Mouse (Mus musculus) testis, adult 2 months (tissue): ENCODE measurements around the gene Cdca8. TPM values are rescaled to one million over a fixed set of nuclear protein-coding genes. Genes with fewer than 3 reads are reported as not detected.

Experiments used
- H3K27ac ChIP-seq: fragments of 200-500 bp; 2 replicates; pipeline ENCODE4 v1.5.1; 2012; ENCODE audit warnings: low read depth, low read length; ENCODE audit not compliant: control insufficient read depth, insufficient read depth
- H3K27me3 ChIP-seq: fragments of 200-500 bp; 2 replicates; pipeline ENCODE4 v1.6.1; 2012; ENCODE audit warnings: mild to moderate bottlenecking, low read length, moderate library complexity; ENCODE audit not compliant: control insufficient read depth, insufficient read depth
- H3K36me3 ChIP-seq: fragments of 200-500 bp; 2 replicates; pipeline ENCODE4 v1.6.1; 2012; ENCODE audit warnings: mild to moderate bottlenecking, low read length; ENCODE audit not compliant: control insufficient read depth, insufficient read depth
- H3K4me1 ChIP-seq: fragments of 200-500 bp; 2 replicates; pipeline ENCODE4 v1.6.1; 2012; ENCODE audit warnings: low read length; ENCODE audit not compliant: control insufficient read depth, insufficient read depth
- H3K4me3 ChIP-seq: fragments of 200-500 bp; 2 replicates; pipeline ENCODE4 v1.5.1; 2012; ENCODE audit warnings: low read depth, mild to moderate bottlenecking, low read length, moderate library complexity, mixed read lengths; ENCODE audit not compliant: control insufficient read depth
- CTCF ChIP-seq: fragments of 200-500 bp; IDR thresholded peaks from 2 replicates; pipeline ENCODE4 v1.5.1; 2012; ENCODE audit warnings: low read depth, mild to moderate bottlenecking, inconsistent platforms, low read length, moderate library complexity; ENCODE audit not compliant: control insufficient read depth, insufficient read depth, insufficient replicate concordance
- POLR2A ChIP-seq: fragments of 200-500 bp; IDR thresholded peaks from 2 replicates; pipeline ENCODE4 v1.6.1; 2012; ENCODE audit warnings: low read depth, mild to moderate bottlenecking, inconsistent platforms, low read length, moderate library complexity; ENCODE audit not compliant: control insufficient read depth
- polyA plus RNA-seq: library from polyadenylated mRNA; depleted of rRNA; stranded (reverse); fragments of >200 nt; gene quantifications from 2 replicates; pipeline ENCODE4 v1.2.3, GENCODE M21; 2012

Gene Cdca8
- polyA plus RNA-seq, 1 experiment: 45.5 TPM

GRCm38 (mm10) chr4:124905971-124906822 lies 32.9 kb downstream of the Cdca8 start:
- Histone ChIP-seq H3K36me3 (no peaks in the 10 kb centered on the region), H3K27ac (no peak overlapping the region), H3K4me1 (peaks cover 11% of the 10 kb centered on the region), H3K27me3 (no peaks in the 10 kb centered on the region), H3K4me3 (no peak overlapping the region)
- TF ChIP-seq POLR2A (no peak), CTCF (no peak)

- TF ChIP-seq POLR2A: no peak
- no peak for TF ChIP-seq CTCF
- no peak overlapping the region for H3K27ac ChIP-seq
Observed at GRCm38 (mm10) chr4:124905417-124905816, 33.7 kb downstream of the Cdca8 start.

GRCm38 (mm10) chr4:124899906-124900305 lies 39.2 kb downstream of the Cdca8 start:
- H3K4me3 ChIP-seq: no peak overlapping the region
- H3K4me1 ChIP-seq: peaks cover 10% of the 10 kb centered on the region
- TF ChIP-seq CTCF: no peak
- TF ChIP-seq POLR2A: no peak
- no peaks in the 10 kb centered on the region for H3K36me3 ChIP-seq
- H3K27ac ChIP-seq: no peak overlapping the region
- no peaks in the 10 kb centered on the region for H3K27me3 ChIP-seq

More at GRCm38 (mm10) chr4:124905417-124905816, 33.7 kb downstream of the Cdca8 start:
- Histone ChIP-seq H3K4me3 (no peak overlapping the region), H3K4me1 (peaks cover 11% of the 10 kb centered on the region), H3K36me3 (no peaks in the 10 kb centered on the region), H3K27me3 (no peaks in the 10 kb centered on the region)

- Histone ChIP-seq H3K4me3 (no peak overlapping the region), H3K36me3 (no peaks in the 10 kb centered on the region), H3K27me3 (no peaks in the 10 kb centered on the region), H3K4me1 (peaks cover 11% of the 10 kb centered on the region), H3K27ac (no peak overlapping the region)
- no peak for TF ChIP-seq CTCF
- TF ChIP-seq POLR2A: no peak
Observed at GRCm38 (mm10) chr4:124898428-124898827, 40.7 kb downstream of the Cdca8 start.

- Histone ChIP-seq H3K4me3 (peak overlapping the region; percentile 51), H3K27ac (no peak overlapping the region), H3K4me1 (peaks cover 10% of the 10 kb centered on the region), H3K36me3 (no peaks in the 10 kb centered on the region), H3K27me3 (no peaks in the 10 kb centered on the region)
- TF ChIP-seq POLR2A (no peak), CTCF (no peak)
Observed at GRCm38 (mm10) chr4:124894508-124895428, 44.3 kb downstream of the Cdca8 start.

- H3K36me3 ChIP-seq: no peaks in the 10 kb centered on the region
- no peak overlapping the region for H3K27ac ChIP-seq
- H3K27me3 ChIP-seq: no peaks in the 10 kb centered on the region
- TF ChIP-seq POLR2A: no peak
- TF ChIP-seq CTCF: no peak
- peaks cover 8% of the 10 kb centered on the region for H3K4me1 ChIP-seq
- H3K4me3 ChIP-seq: peak overlapping the region; percentile 51
Observed at GRCm38 (mm10) chr4:124893769-124894168, 45.3 kb downstream of the Cdca8 start.

GRCm38 (mm10) chr4:124890831-124891230 lies 48.3 kb downstream of the Cdca8 start:
- Histone ChIP-seq H3K4me3 (no peak overlapping the region), H3K4me1 (peaks cover 7% of the 10 kb centered on the region), H3K27me3 (peaks cover 2% of the 10 kb centered on the region; the same call in 1 of the 2 replicates), H3K36me3 (no peaks in the 10 kb centered on the region), H3K27ac (no peak overlapping the region)
- TF ChIP-seq CTCF: no peak
- TF ChIP-seq POLR2A: no peak
